Mouse (Mus musculus) cortical plate, adult 2 months (tissue): Measurements from ENCODE around the gene Itgb2l.

ENCODE experiments used
- CTCF ChIP-seq: fragments of 200-500 bp; IDR thresholded peaks from 2 replicates; pipeline ENCODE4 v1.5.1; 2011; ENCODE audit warnings: mild to moderate bottlenecking, control low read depth, low read length; ENCODE audit not compliant: insufficient read depth; ENCODE audit errors: extremely low read depth
- POLR2A ChIP-seq: fragments of 200-500 bp; IDR thresholded peaks from 2 replicates; pipeline ENCODE4 v1.6.1; 2011; ENCODE audit warnings: mild to moderate bottlenecking, low read length, control low read depth; ENCODE audit not compliant: insufficient read depth; ENCODE audit errors: extremely low read depth

GRCm38 (mm10) chr16:96398806-96399205, 44.6 kb downstream of the Itgb2l start:
- TF ChIP-seq CTCF, result no peak
- no peak for TF ChIP-seq POLR2A
